Mouse (Mus musculus): ENCODE results near the gene Gm45233. TPM values are rescaled to one million over a fixed set of nuclear protein-coding genes. Genes with fewer than 3 reads are reported as not detected.
A peak's percentile ranks its signal among the peaks of the same experiment; 100 is the strongest.

Gene Gm45233
- total RNA-seq, 1 experiment from 2014 or later, result 2.6 TPM

- no peak for ATAC-seq (replicated peaks; ENCODE audit: low read depth, poor library complexity, severe bottlenecking)
Measured at GRCm38 (mm10) chr7:43490182-43490584, 46.3 kb downstream of the Gm45233 start.

GRCm38 (mm10) chr7:43490861-43491260 is 46.9 kb downstream of the Gm45233 start:
- no peak for ATAC-seq (replicated peaks; ENCODE audit: low read depth, poor library complexity, severe bottlenecking)

DNA sequence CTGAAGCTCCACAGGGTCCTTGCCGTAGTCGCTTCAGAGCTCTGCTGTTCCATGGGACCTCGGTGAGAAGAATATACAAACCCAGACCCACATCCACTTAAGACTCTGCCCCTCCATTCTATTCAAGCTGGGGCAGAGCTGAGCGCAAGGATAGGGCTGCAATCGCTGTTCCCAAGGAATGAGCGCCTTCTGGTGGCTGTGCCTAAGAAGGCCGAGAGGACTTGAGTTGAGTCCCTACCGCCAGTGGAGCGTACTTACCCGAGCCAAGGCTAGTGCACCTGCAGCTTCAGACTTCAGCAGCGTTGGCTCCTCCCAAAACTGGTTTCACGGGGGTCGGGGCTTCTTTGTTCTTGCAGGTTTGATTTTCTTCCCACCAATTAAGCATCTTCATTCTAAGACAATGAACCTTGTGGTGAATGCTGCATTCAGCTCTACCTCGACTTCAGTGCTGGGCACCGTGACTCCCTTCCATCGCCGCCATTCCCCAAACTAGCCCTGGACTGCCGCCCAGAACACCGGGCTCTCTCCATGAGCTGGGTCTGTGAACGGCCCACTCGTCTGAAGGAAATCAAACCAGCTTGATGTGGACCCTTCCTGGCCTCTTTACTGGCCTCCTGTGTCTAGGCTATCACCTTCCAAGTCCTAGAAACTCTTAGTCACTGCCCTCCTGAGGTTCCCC is 51.6 kb downstream of the Gm45233 start:
- ATAC-seq (replicated peaks; ENCODE audit: low read depth, poor library complexity, severe bottlenecking), result peak; percentile 97

GRCm38 (mm10) chr7:43511707-43512478 is 68.0 kb downstream of the Gm45233 start:
- peak; percentile 66 for ATAC-seq (replicated peaks; ENCODE audit: low read depth, poor library complexity, severe bottlenecking)

- no peak for ATAC-seq (replicated peaks; ENCODE audit: low read depth, poor library complexity, severe bottlenecking)
Measured at GRCm38 (mm10) chr7:43512519-43512918, 68.6 kb downstream of the Gm45233 start.

Other genes with a start within 250 kb of the Gm45233 start
- gene Zfp715, start 130.8 kb upstream of the Gm45233 start, total RNA-seq (2017), result 20.1 and 36.6 TPM in 2 replicates
- gene Siglecf, start 92.8 kb upstream of the Gm45233 start, total RNA-seq (2017), result 18.8 and 22.1 TPM in 2 replicates
- 1.6 TPM in 2 replicates for gene Siglecg, start 35.9 kb upstream of the Gm45233 start, total RNA-seq (2017)
- 1.4 TPM in 1 of 2 replicates, not detected in the other for gene Lim2, start 16.5 kb upstream of the Gm45233 start, total RNA-seq (2017)
- 154 and 175 TPM in 2 replicates for gene Nkg7, start 7.1 kb upstream of the Gm45233 start, total RNA-seq (2017)
- gene Cldnd2, start 3.3 kb upstream of the Gm45233 start, total RNA-seq (2017), result 2.9 TPM in 1 of 2 replicates, not detected in the other
- gene Etfb, start within 50 bp of the Gm45233 start, total RNA-seq (2017), result 481 and 496 TPM in 2 replicates
- 3.9 and 8.6 TPM in 2 replicates for gene Vsig10l, start 19.0 kb downstream of the Gm45233 start, total RNA-seq (2017)
- not detected in 2 replicates for gene Iglon5, start 45.9 kb downstream of the Gm45233 start, total RNA-seq (2017)
- not detected in 2 replicates for gene 4931406B18Rik, start 61.8 kb downstream of the Gm45233 start, total RNA-seq (2017)
- gene Cd33, start 100.3 kb downstream of the Gm45233 start, total RNA-seq (2017), result 3.9 and 5.8 TPM in 2 replicates
- 1.4 and 1.5 TPM in 2 replicates for gene Zfp658, start 118.1 kb downstream of the Gm45233 start, total RNA-seq (2017)
- 7.8 and 8.1 TPM in 2 replicates for gene Zfp719, start 135.5 kb downstream of the Gm45233 start, total RNA-seq (2017)
- 0.09 TPM in 1 of 2 replicates, not detected in the other for gene Zfp819, start 163.0 kb downstream of the Gm45233 start, total RNA-seq (2017)
- gene Ceacam18, start 190.6 kb downstream of the Gm45233 start, total RNA-seq (2017), result not detected in 2 replicates
- gene Siglece, start 216.0 kb downstream of the Gm45233 start, total RNA-seq (2017), result 0.64 and 0.82 TPM in 2 replicates
- 8.1 and 9.3 TPM in 2 replicates for gene Ctu1, start 227.9 kb downstream of the Gm45233 start, total RNA-seq (2017)
- gene Klk14, start 246.3 kb downstream of the Gm45233 start, total RNA-seq (2017), result not detected in 2 replicates